Mouse (Mus musculus) naive thymus-derived CD4-positive, alpha-beta T cell, adult 2 months (primary cell): ENCODE results near the gene Prkar2b.
"Not testable (repeated sequence)": the region's sequence is repeated elsewhere in the genome, so short reads cannot be mapped to it uniquely, and the experiment has no call there.

Source experiments
- DNase-seq: peaks from one replicate; pipeline ENCODE4 v3.0.0-alpha.2; 2011; ENCODE audit warnings: low read depth

Gene Prkar2b

DNA sequence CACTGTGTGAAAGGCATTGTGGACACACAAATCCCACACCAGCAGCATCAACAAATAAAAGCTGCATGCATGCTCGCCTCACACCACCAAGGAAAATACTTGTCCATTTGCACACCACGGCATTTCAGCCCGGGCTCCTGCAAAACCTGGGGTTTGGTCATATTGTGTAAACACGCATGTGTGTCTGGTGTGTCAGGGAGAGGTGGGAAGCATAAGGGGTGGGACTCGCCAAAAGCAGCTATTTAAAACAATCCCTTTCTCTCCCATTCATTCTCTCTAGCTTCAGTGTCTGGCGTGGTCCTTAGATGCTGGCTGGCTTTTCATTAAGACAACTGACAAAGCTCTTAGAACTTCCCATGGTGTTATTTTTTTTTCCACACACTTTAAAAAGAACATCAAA, 1.4 kb downstream of the Prkar2b start:
- no peak for DNase-seq

DNA sequence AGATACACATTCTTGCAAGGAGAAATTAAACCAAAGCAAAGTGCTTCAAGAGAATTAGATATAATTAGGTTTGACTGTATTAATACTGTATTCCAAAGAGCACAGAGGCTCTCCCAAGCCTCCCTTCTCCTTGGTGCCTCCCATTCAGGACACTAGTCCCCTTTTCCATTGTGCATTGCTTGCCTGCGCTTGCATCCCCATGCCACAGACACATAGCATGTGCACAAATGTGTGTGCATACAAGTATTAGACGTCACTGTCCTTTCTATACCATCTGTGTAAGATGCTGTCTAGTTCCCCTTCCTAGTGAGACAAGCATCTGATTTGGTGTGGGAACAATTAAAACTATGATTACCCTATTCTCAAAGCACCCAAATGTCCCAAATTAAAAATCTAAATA, 2.0 kb downstream of the Prkar2b start:
- no peak for DNase-seq

DNA sequence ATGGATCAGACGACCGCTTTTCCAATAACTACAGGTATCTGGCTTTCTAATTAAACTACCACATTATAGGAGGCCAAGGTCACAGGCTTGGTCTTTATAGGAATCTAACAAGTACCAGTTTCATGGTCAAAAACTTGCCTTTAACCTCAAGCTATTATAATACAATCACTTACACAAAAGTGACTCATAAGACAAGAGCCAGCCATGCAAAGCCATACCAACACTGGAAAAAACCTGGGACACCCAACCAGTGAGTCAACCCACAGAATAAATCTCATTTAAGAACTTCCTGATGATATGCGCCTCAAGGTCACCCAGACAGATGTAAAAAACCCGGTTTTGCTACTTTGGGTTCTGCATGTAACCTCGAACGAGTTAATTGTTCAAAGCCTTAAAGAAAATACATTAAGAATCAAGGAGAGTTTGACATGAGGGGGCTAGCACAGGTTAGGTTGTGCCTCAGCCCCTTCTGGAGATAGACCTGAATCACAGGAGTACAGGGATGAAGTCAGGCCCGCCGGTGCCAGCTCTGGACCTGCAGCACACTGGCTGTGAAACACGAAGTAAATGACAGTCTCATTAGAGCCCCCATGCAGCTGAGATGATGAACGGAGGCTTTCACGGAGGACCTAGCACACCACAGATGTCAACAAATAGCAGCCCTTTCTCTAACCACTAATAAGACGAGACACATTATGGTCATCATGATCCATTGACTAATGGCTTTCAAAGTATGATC, 3.5 kb downstream of the Prkar2b start:
- no peak for DNase-seq

DNA sequence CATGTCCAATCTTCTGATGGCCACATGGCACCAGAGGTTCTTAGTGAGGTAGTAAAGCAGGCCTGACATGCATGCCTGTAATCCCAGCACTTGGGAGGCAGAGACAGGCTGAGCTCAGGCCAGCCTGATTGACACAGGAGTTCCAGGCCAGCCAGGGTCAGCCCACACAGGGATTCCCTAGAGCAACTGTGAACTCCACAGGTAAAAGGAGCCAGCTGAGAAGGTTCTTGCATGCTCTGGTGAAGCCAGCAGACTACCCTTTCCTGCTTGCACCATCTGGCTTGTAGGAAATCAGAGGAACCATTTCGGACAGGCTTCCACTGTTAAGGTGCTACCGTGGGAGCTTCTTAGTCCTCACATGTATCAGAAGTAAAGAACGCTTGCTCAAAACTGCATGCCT, 5.3 kb downstream of the Prkar2b start:
- DNase-seq, result no peak

- no peak for DNase-seq
These were observed 6.5 kb downstream of the Prkar2b start for GRCm38 (mm10) chr12:32054476-32055166.

GRCm38 (mm10) chr12:32053637-32054366, 7.3 kb downstream of the Prkar2b start:
- no peak for DNase-seq

DNA sequence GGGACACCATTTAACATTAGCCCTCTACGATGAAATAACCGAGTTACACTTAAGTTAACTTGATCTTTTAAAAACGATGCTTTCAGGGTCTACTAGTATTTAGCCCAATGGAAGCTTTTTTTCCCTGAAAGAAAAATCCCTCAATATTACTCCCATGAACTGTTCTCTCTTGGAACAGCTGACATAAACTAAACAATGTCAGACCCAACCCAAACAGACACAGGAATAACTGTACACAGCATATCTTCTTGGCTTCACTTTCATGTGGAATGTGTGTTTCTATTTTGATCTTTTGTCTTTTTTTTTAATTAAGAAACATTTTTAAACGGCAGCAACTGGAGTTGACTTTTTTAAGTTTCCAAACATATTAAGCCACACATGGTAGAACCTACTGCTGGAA, 8.2 kb downstream of the Prkar2b start:
- DNase-seq, result no peak

GRCm38 (mm10) chr12:32050165-32050564, 10.9 kb downstream of the Prkar2b start:
- no peak for DNase-seq

GRCm38 (mm10) chr12:32045566-32046330, 15.3 kb downstream of the Prkar2b start:
- no peak for DNase-seq

DNA sequence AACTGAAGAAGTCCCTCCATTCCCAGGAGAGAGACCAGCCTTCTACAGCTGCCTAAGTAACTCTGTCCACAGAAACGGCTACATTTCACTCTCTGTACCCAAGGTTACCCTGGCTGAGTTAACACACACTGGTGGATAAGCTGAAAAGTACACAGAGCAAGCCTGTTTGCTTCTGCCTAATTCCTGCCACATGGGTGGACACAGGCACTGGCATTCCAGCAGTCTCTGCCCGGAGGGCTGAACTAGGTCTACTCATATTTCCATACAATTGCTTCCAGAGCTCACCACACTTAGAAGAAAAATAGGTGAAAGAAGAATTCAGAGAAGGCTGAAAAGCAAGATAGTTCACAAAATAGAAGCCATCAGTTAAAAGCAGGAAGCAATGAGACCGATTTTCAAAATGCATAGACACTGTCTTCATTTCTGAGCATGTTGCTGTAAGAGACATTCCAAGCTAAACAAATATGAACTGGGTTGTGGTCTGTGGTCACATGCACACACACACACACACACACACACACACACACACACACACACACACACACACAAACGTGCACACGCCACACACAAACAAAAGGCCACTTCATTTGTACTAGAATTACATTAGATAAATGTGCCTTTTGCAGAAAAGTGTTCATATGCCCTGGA, 16.5 kb downstream of the Prkar2b start:
- DNase-seq, result no peak

DNA sequence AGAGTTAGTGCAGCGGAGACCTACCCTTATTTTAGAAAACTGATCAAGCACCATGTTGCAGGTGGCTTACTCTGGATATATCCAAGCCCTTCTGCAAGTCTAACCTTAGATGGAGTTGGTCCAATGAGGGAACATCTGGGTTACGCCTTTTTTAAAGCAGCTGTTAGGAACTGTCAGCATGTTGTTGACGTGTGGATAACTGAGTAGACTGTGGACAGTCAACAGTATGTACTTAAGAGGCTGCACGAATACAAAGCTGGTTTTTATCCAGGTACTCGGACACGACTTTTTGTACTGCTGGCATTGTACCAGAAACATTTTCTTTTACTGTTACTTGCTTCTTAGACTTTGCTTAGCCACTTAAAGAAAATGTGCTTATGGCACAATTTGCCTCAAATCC, 27.6 kb downstream of the Prkar2b start:
- DNase-seq, result no peak

GRCm38 (mm10) chr12:32032917-32033316, 28.2 kb downstream of the Prkar2b start:
- DNase-seq, result no peak

DNA sequence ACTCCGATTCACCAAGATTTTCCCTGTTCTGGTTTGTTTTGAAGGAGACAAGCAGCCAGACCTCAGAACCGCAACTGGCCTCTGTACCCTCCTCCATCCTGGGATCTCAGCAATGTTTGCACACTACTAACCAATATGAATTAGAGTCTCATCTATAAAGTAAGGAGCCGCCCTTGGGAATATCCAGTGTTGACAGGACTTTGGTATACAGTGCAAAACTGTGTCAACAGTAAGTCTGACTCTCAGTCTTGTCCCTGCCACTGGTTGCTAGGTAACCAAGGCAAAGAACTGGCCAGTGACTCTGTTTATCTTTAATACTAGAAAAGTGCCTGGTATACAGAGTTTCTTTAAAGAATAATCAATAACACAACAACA, 42.7 kb downstream of the Prkar2b start:
- DNase-seq, result no peak

DNA sequence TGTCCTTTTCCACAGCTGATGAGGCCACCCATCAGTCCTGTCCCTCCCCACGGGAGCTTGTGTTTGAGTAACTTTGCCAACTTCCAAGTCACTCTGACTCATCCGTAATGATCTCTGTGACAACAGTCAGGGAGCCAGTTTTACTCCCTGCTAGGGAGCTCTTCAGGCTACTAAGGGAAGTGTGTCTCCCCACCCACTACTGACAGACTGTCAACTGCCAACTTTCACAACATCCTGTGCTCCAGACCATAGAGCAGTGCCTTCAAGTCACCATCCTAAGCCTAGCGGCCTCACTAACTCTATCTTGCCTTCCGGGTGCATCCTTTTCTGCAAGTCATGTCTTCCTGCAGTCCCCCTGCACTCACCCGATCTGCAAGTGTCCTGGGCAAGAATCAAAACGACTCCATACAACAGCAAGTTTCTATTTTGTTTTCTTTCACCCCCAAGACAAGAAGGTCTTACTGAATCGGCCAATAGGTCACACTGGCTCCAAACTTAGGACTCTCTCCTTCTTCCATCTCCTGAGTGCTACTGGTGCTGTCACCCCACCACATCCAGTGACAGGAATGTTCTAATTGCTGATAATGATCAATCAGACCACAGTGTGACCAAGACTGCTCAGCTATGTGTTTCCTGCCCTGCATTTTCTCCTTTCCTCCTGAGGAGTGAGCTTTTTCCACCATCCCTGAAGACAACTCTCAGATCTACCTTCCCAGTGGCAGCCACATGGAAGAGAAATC, 43.3 kb downstream of the Prkar2b start:
- peak; percentile 39 for DNase-seq

DNA sequence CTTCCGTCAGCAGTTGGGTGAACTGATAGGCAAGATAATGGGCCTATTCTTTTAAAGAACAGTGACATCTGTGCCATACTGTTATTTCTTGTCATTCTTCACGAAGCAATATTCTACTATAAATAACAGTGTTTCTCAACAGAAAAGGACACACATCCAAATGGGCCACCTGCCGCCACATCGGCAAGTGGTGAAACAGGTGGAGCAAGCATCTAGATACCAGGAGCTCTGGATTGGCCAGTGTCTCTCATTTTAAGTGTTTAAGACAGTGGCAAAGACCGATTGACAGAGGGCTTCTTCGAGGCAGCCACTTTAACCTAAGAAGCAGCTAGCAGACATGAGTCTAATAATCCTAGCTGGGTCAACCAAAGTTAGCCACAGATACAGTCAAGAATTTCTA, 44.6 kb downstream of the Prkar2b start:
- DNase-seq, result no peak

GRCm38 (mm10) chr12:32015268-32015769, 45.8 kb downstream of the Prkar2b start:
- peak; percentile 35 for DNase-seq

DNA sequence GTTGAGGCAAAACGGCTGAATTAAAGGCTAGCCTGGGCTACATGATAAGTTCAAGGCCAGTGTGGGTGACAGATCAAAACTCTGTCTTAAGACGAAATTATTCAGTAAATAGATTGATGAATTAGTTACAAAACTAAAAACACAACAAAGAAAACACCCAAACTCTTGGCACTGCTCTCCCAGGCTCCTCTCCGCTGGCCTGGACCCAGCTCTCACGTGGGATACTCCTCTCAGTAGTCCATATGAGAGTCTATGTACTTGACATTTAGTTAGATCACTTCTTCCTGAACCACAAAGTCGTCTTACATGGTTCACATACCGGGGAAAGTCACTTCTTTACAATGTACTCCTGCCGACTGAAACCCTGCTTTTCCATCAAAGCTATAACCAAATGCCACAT, 46.3 kb downstream of the Prkar2b start:
- DNase-seq, result no peak

DNA sequence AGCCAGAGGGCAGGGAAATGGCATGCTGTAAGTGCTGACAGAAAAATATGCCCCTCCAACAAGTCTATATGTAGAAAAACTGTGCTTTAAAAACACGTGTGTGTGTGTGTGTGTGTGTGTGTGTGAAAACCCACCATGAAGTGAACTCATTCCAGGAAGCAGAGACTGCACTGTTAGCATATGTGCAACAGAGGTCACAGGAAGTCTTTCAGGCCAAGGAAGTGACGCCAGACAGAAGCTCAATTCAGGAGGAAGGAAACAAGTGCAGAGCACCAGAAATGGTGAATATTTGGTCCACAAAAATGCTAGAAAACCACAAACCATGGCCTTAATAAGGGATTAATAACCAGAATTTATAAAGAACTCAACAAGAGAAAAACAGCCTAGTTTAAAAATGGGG, 48.9 kb downstream of the Prkar2b start:
- DNase-seq, result no peak

GRCm38 (mm10) chr12:32011128-32011527, 50.0 kb downstream of the Prkar2b start:
- no peak for DNase-seq

GRCm38 (mm10) chr12:32009985-32010369, 51.1 kb downstream of the Prkar2b start:
- not testable (repeated sequence) for DNase-seq
